Mouse (Mus musculus): ENCODE measurements around the gene Lgals3bp. TPM values are rescaled to one million over a fixed set of nuclear protein-coding genes. Genes with fewer than 3 reads are reported as not detected.

Lgals3bp gene
- polyA plus RNA-seq, 1 experiment from 2014 or later: 6.2 TPM

DNA sequence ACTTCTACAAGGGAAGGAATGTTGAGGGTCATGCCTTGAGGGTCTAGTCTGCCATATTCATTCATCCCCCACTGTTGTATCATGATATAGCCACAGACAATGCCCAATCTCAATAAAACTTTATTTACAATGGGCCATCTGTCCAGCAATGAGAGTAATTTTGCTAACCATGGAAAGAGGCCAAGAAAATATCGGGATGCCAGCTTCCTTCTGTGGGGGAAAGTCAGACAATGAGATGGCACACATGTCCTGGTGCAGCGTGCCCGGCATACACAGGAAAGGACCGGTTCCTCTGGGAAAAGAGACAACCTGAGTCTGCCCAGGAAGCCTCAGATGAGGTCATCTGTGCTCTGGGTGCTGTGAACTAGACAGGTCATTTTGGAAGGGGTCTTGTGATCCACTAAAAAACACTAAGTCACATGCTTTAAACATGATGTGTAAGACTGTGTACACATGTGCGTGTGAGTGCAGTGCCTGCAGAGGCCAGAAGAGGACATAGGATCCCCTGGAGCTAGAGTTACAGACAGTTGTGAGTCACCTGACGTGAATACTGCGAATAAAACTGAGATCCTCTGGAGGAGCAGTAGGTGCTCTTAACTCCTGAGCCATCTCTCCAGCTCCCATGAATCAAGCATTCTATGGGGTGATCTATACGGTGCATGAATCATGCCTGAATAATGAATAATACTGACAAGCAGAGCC, 55.3 kb downstream of the Lgals3bp start:
- peaks cover 62% of the 10 kb centered on the region for H3K4me1 ChIP-seq
- H3K36me3 ChIP-seq: peaks cover 3% of the 10 kb centered on the region; the same call in 1 of the 2 replicates
- H3K27me3 ChIP-seq (ENCODE audit: insufficient read depth, poor library complexity, severe bottlenecking): no peaks in the 10 kb centered on the region
- no peaks in the 10 kb centered on the region for H3K9me3 ChIP-seq
- no peak for DNase-seq (ENCODE audit: low spot score)
- 88% methylated on average over 8 of the region's 8 CpGs for WGBS
- H3K4me3 ChIP-seq: no peak overlapping the region
- no peak overlapping the region for H3K27ac ChIP-seq

DNA sequence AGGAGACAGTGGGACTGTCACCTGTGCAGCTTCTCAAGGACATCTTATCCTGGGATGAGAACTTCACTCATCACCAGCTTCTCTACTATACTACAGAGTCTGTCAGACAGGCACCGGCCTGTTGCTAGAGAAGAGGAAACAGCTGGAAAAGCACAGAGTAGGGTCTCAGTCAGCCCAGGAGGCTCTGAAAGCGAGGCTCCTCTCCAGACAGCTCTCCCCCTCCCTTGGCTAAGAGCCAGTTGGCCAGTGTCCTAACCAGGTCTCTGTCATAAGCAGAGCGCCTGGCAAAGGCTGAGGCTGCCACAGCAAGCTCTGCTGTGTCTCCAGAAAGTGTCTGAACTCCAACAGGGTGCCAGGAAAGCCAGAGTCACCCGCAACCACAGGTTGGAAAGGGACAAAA, 56.2 kb downstream of the Lgals3bp start:
- H3K36me3 ChIP-seq: 0 out of 2 replicates have a peak, but pooled peaks cover 1% of the 10 kb centered on the region
- H3K27me3 ChIP-seq (ENCODE audit: insufficient read depth, poor library complexity, severe bottlenecking): no peaks in the 10 kb centered on the region
- H3K4me1 ChIP-seq: peaks cover 69% of the 10 kb centered on the region
- no peaks in the 10 kb centered on the region for H3K9me3 ChIP-seq
- DNase-seq (ENCODE audit: low spot score): peak; percentile 85
- H3K27ac ChIP-seq: peak overlapping the region; percentile 49; the same call in 1 of the 2 replicates
- 54% methylated on average over 4 of the region's 4 CpGs for WGBS
- H3K4me3 ChIP-seq: no peak overlapping the region

DNA sequence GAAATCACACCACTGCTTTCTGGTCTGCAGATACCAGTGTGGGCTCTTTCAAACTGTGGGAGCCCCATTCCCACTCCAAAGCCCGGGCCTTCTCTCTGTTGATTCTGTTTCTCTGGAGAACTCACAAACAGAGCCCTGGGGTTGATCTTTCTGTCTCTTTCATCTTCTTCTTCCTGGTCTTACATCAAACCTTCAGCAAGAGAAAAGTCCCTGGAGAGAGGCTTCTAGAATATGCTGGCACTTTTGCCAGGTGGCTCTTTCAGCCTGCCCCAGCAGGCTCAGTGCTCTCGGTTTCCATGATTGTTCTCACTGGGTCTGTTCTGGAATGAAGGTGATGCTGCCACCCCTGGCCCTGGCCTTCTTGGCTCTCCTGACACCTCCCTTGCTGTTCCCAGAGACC, 58.3 kb downstream of the Lgals3bp start:
- peaks cover 61% of the 10 kb centered on the region for H3K4me1 ChIP-seq
- WGBS: 72% methylated on average over 2 of the region's 2 CpGs
- DNase-seq (ENCODE audit: low spot score): no peak
- H3K27ac ChIP-seq: no peak overlapping the region
- peaks cover 6% of the 10 kb centered on the region; the same call in 1 of the 2 replicates for H3K36me3 ChIP-seq
- H3K27me3 ChIP-seq (ENCODE audit: insufficient read depth, poor library complexity, severe bottlenecking): no peaks in the 10 kb centered on the region
- H3K4me3 ChIP-seq: no peak overlapping the region
- no peaks in the 10 kb centered on the region for H3K9me3 ChIP-seq

Other genes with a start within 250 kb of the Lgals3bp start
- gene Cyth1, start 153.5 kb downstream of the Lgals3bp start, polyA plus RNA-seq (2016; fragmentation: Nextera tagmentation; extraction: Ambion mirVana): 15.5 and 15.6 TPM in 2 replicates
- 19.5 and 22.4 TPM in 2 replicates for gene Usp36, start 111.8 kb downstream of the Lgals3bp start, polyA plus RNA-seq (2016; fragmentation: Nextera tagmentation; extraction: Ambion mirVana)
- gene Cep295nl, start 59.6 kb downstream of the Lgals3bp start, polyA plus RNA-seq (2016; fragmentation: Nextera tagmentation; extraction: Ambion mirVana): 0.20 and 0.38 TPM in 2 replicates
- 37.4 and 39.2 TPM in 2 replicates for gene Timp2, start 46.4 kb downstream of the Lgals3bp start, polyA plus RNA-seq (2016; fragmentation: Nextera tagmentation; extraction: Ambion mirVana)
- 22.4 and 23.5 TPM in 2 replicates for gene Cant1, start 17.0 kb upstream of the Lgals3bp start, polyA plus RNA-seq (2016; fragmentation: Nextera tagmentation; extraction: Ambion mirVana)
- 2.7 and 3.3 TPM in 2 replicates for gene C1qtnf1, start 26.1 kb upstream of the Lgals3bp start, polyA plus RNA-seq (2016; fragmentation: Nextera tagmentation; extraction: Ambion mirVana)
- 5.1 and 7.8 TPM in 2 replicates for gene Engase, start 74.7 kb upstream of the Lgals3bp start, polyA plus RNA-seq (2016; fragmentation: Nextera tagmentation; extraction: Ambion mirVana)